Mouse (Mus musculus) intestine, embryonic 15.5 days (tissue): ENCODE measurements around the gene Jade2. TPM values are rescaled to one million over a fixed set of nuclear protein-coding genes. Genes with fewer than 3 reads are reported as not detected.

ENCODE experiments used
- ATAC-seq: fragments of 200-750 bp; cut with Nextera tagmentation; 2 replicates; pipeline ENCODE4 v1.8.0; 2017; ENCODE audit warnings: moderate TSS enrichment, moderate library complexity
- H3K27ac ChIP-seq: fragments of 300-500 bp; sonication (generic); 2 replicates; pipeline ENCODE4 v1.5.1; 2015; ENCODE audit warnings: mild to moderate bottlenecking, inconsistent platforms
- H3K27me3 ChIP-seq: fragments of 300-500 bp; sonication (generic); replicated peaks from 2 replicates; pipeline ENCODE4 v1.6.1; 2015; ENCODE audit warnings: inconsistent platforms
- H3K36me3 ChIP-seq: fragments of 300-500 bp; sonication (generic); 2 replicates; pipeline ENCODE4 v1.6.1; 2015; ENCODE audit warnings: inconsistent platforms
- H3K4me1 ChIP-seq: fragments of 300-500 bp; sonication (generic); replicated peaks from 2 replicates; pipeline ENCODE4 v1.6.1; 2015; ENCODE audit warnings: inconsistent platforms
- H3K4me2 ChIP-seq: fragments of 300-500 bp; sonication (generic); replicated peaks from 2 replicates; pipeline ENCODE4 v1.6.1; 2015; ENCODE audit warnings: mild to moderate bottlenecking, inconsistent platforms
- H3K4me3 ChIP-seq: fragments of 300-500 bp; sonication (generic); replicated peaks from 2 replicates; pipeline ENCODE4 v1.5.1; 2015; ENCODE audit warnings: inconsistent platforms
- H3K9ac ChIP-seq: fragments of 300-500 bp; sonication (generic); 2 replicates; pipeline ENCODE4 v1.6.1; 2015; ENCODE audit warnings: inconsistent platforms
- H3K9me3 ChIP-seq: fragments of 300-500 bp; sonication (generic); 2 replicates; pipeline ENCODE4 v1.6.1; 2016; ENCODE audit warnings: inconsistent platforms
- WGBS: fragments of 180-500 bp; shearing (Covaris S2); methylation state at CpG from one replicate; pipeline ENCODE4 v1.1.7; 2015; 5-methylcytosine and 5-hydroxymethylcytosine counted together
- polyA plus RNA-seq: library from polyadenylated mRNA; unstranded; fragments of >200 nt; fragmentation: Nextera tagmentation; extraction: Ambion mirVana; gene quantifications from 2 replicates; pipeline ENCODE4 v1.2.1, GENCODE M21; 2015

Gene Jade2
- polyA plus RNA-seq, 1 experiment from 2014 or later, result 1.3 TPM

DNA sequence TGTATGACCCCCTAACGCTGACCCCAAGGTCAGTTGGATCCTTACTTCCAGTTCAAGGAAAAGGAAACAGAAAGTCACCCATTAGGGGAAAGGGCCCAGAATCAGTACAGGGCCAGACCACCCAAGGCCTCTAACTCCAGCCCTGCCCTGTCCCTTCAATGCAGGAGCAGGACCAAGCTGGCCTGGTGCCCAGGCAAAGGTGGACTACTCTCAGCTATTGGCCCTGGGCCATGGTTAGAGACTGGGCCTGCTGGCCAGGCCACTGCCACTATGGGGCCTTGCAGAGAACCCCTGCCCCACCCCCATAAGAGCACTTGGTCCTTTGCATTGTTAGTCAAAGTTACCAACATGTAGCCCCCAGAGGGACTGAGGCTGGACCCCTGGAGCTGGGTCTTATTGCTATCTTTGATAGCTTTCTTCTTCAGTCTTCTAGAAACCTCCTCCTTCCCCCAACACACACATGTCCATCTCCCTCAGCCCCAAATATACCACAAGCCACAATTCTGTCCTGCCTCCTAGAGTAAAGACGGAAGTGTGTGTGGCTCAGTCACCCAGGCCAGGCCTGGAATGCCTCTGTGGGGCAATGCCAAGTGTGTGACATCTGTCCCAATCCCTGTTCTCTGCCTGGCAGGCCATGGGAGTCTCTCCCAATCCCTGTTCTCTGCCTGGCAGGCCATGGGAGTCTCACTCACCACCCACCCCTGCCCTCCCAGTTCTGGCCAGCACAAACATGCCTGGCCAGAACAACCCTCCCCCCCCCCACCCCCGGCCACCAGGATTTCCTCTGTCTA, 33.3 kb downstream of the Jade2 start:
- no peaks in the 10 kb centered on the region for H3K27me3 ChIP-seq
- no peaks in the 10 kb centered on the region for H3K9me3 ChIP-seq
- no peak overlapping the region for H3K4me2 ChIP-seq
- 95% methylated on average over 3 of the region's 3 CpGs for WGBS
- H3K36me3 ChIP-seq, result peaks cover 5% of the 10 kb centered on the region; the same call in 1 of the 2 replicates
- no peak overlapping the region for H3K4me3 ChIP-seq
- no peak overlapping the region for H3K27ac ChIP-seq
- no peaks in the 10 kb centered on the region for H3K4me1 ChIP-seq
- no peak for ATAC-seq
- H3K9ac ChIP-seq, result no peak overlapping the region

DNA sequence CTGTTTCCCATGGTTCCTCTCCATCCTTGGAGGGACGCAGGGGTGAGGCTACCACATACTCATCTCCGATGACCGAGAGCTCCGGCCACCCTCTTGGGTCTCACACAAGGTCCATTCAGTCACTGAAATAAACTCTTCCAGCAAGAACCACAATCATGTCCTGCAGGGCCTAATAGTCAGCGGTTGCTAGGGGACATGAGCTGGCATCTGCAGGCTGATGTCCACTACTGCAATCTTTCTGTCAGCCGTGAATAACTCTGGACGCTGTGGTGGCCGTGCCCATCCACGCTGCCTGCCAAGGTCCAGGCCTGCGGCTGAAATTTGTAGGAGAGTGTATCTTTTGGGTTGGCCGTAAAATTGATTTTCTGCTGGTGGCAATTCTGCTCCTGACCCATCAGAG, 34.2 kb downstream of the Jade2 start:
- ATAC-seq, result no peak
- Histone ChIP-seq H3K36me3 (peaks cover 5% of the 10 kb centered on the region; the same call in 1 of the 2 replicates), H3K9ac (no peak overlapping the region), H3K4me3 (no peak overlapping the region), H3K4me1 (no peaks in the 10 kb centered on the region), H3K27ac (no peak overlapping the region), H3K27me3 (no peaks in the 10 kb centered on the region), H3K9me3 (no peaks in the 10 kb centered on the region), H3K4me2 (no peak overlapping the region)
- WGBS, result 83% methylated on average over 11 of the region's 11 CpGs

DNA sequence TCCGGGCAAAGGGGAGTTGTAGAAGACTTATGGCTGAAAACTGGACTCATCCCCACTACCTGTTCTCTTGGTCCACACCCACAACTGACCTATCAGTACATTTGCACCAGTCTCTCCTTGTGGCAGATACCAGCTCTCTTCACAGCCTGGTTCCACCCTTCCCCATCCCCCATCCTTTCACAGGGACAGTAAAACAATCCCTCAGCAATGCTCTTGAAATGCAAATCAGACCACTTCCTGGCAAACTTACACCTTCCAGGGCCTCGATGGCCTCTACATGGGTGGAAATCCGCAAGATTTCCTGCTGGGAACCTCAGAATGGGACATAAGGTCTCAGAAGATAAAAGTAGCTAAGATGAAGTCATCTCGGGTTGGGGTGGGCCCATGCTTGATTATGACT, 34.7 kb downstream of the Jade2 start:
- H3K4me3 ChIP-seq, result no peak overlapping the region
- H3K27me3 ChIP-seq, result no peaks in the 10 kb centered on the region
- H3K27ac ChIP-seq, result no peak overlapping the region
- no peaks in the 10 kb centered on the region for H3K4me1 ChIP-seq
- peaks cover 3% of the 10 kb centered on the region; the same call in 1 of the 2 replicates for H3K36me3 ChIP-seq
- WGBS, result 30% methylated on average over 4 of the region's 4 CpGs
- H3K4me2 ChIP-seq, result no peak overlapping the region
- H3K9ac ChIP-seq, result no peak overlapping the region
- no peak for ATAC-seq
- no peaks in the 10 kb centered on the region for H3K9me3 ChIP-seq

DNA sequence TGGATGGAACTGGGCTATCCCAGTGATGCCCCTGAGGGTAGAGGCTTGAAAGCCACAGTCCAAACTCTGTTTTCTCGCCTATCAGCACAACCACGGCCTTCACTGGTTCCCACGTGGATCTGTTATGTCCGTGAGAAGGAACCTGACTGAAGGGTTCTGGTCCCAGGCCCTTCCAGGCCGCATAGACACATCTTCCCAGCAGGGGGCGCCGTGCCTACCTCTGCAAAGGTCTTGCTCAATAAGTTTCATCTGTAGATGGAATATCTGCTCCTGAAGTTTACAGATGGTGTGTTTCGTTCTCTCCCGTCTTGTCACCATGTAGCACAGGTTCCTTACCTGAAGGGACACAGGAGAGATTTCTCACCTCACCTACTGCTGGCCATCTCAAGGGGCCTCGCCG, 36.6 kb downstream of the Jade2 start:
- Histone ChIP-seq H3K4me2 (no peak overlapping the region), H3K27me3 (no peaks in the 10 kb centered on the region), H3K4me3 (no peak overlapping the region), H3K27ac (no peak overlapping the region), H3K9ac (no peak overlapping the region), H3K4me1 (no peaks in the 10 kb centered on the region), H3K9me3 (no peaks in the 10 kb centered on the region), H3K36me3 (peaks cover 6% of the 10 kb centered on the region; the same call in 1 of the 2 replicates)
- WGBS, result 37% methylated on average over 11 of the region's 11 CpGs
- no peak; the same call in 1 of the 2 replicates for ATAC-seq

GRCm38 (mm10) chr11:51819964-51820363, 37.5 kb downstream of the Jade2 start:
- no peaks in the 10 kb centered on the region for H3K27me3 ChIP-seq
- no peak overlapping the region for H3K9ac ChIP-seq

DNA sequence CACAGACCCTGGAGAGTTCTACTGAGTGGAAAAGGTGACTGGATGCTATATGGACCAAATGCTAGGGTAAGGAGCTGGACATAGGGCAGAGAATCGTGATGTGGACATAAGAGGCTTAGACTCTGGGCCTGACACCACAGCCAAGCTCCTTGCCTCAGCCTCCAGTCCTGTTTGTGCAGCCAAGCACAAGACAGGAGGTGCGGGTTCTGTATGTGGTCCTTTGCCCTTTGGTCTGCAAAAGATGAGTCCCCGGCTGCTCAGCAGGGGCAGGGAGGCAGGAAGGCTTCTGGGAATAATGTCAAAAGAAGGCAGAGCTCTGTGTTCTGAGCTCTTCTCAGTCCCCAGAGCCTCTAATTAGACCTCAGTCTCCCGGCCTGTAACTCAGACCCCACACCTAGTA, 38.6 kb downstream of the Jade2 start:
- H3K9me3 ChIP-seq, result no peaks in the 10 kb centered on the region
- peaks cover 6% of the 10 kb centered on the region; the same call in 1 of the 2 replicates for H3K36me3 ChIP-seq
- no peak overlapping the region for H3K4me2 ChIP-seq
- no peaks in the 10 kb centered on the region for H3K4me1 ChIP-seq
- no peak overlapping the region for H3K9ac ChIP-seq
- H3K27ac ChIP-seq, result no peak overlapping the region
- 82% methylated on average over 4 of the region's 4 CpGs for WGBS
- no peak for ATAC-seq
- H3K4me3 ChIP-seq, result no peak overlapping the region
- H3K27me3 ChIP-seq, result no peaks in the 10 kb centered on the region

More at GRCm38 (mm10) chr11:51819964-51820363, 37.5 kb downstream of the Jade2 start:
- WGBS, result 75% methylated on average over 3 of the region's 3 CpGs
- ATAC-seq, result no peak
- peaks cover 6% of the 10 kb centered on the region; the same call in 1 of the 2 replicates for H3K36me3 ChIP-seq
- no peak overlapping the region for H3K4me2 ChIP-seq
- no peak overlapping the region for H3K27ac ChIP-seq
- H3K4me3 ChIP-seq, result no peak overlapping the region
- no peaks in the 10 kb centered on the region for H3K9me3 ChIP-seq
- no peaks in the 10 kb centered on the region for H3K4me1 ChIP-seq

GRCm38 (mm10) chr11:51817756-51818155, 39.7 kb downstream of the Jade2 start:
- WGBS, result 36% methylated on average over 6 of the region's 6 CpGs
- Histone ChIP-seq H3K9me3 (no peaks in the 10 kb centered on the region), H3K27me3 (no peaks in the 10 kb centered on the region), H3K27ac (no peak overlapping the region), H3K4me2 (no peak overlapping the region), H3K9ac (no peak overlapping the region), H3K36me3 (peaks cover 6% of the 10 kb centered on the region; the same call in 1 of the 2 replicates), H3K4me1 (no peaks in the 10 kb centered on the region), H3K4me3 (no peak overlapping the region)
- peak; percentile 59; the same call in 1 of the 2 replicates for ATAC-seq

DNA sequence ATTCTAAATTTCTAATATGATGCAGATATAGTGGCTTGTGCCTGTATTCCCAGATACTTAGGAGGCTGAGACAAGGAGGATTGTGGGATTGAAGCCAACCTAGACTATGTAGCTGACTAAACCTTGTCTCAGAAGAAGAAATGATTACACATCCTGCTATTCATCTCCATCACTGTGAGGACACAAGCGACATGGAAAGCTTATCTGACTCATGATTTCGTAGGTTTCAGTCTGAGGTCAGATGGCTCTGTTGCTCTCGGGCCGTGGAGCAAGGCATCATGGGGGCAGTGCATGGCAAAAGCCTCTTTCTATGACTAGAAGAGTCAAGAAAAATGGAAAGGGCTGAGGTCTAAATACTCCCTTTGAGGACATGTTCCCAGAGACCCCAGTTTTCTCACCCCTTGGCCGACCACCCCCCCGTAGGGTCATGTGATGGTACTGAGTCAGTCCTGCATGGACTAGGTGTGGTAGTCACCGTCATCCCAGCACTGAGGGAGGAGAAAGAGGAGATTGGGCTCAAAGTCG, 45.4 kb downstream of the Jade2 start:
- no peak overlapping the region for H3K27ac ChIP-seq
- no peak overlapping the region for H3K4me2 ChIP-seq
- no peaks in the 10 kb centered on the region for H3K9me3 ChIP-seq
- H3K4me1 ChIP-seq, result no peaks in the 10 kb centered on the region
- H3K36me3 ChIP-seq, result 0 out of 2 replicates have a peak, but pooled peaks cover 3% of the 10 kb centered on the region
- ATAC-seq, result no peak
- no peak overlapping the region for H3K9ac ChIP-seq
- no peaks in the 10 kb centered on the region for H3K27me3 ChIP-seq
- H3K4me3 ChIP-seq, result no peak overlapping the region
- 82% methylated on average over 8 of the region's 8 CpGs for WGBS

DNA sequence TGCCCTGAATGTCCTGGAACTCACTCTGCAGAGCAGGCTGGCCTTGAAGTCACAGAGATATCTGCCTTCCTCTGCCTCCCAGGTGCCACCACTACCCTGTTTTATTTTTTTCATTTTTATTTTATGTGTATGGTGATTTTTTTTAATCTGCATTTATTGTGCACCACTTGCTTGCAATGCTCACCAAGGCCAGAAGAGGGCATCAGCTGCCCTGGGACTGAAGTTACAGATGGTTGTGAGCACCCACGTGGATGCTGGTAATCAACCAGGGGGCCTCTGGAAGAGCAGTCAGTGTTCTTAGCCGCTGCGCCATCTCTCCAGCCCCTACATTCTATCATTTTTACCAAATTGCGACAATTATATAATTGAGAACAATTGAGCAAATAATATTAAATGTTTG, 46.2 kb downstream of the Jade2 start:
- Histone ChIP-seq H3K4me3 (no peak overlapping the region), H3K27ac (no peak overlapping the region), H3K4me1 (no peaks in the 10 kb centered on the region), H3K9ac (no peak overlapping the region), H3K27me3 (no peaks in the 10 kb centered on the region), H3K9me3 (no peaks in the 10 kb centered on the region), H3K36me3 (0 out of 2 replicates have a peak, but pooled peaks cover under 1% of the 10 kb centered on the region), H3K4me2 (no peak overlapping the region)
- WGBS, result 81% methylated on average over 4 of the region's 4 CpGs
- ATAC-seq, result no peak

- H3K36me3 ChIP-seq, result no peaks in the 10 kb centered on the region
- no peaks in the 10 kb centered on the region for H3K27me3 ChIP-seq
- H3K4me1 ChIP-seq, result peaks cover 3% of the 10 kb centered on the region
- no peak overlapping the region for H3K4me3 ChIP-seq
- H3K27ac ChIP-seq, result no peak overlapping the region
- no peak overlapping the region for H3K9ac ChIP-seq
- H3K4me2 ChIP-seq, result no peak overlapping the region
- 58% methylated on average over 6 of the region's 6 CpGs for WGBS
- no peaks in the 10 kb centered on the region for H3K9me3 ChIP-seq
- no peak for ATAC-seq
These were observed 47.7 kb downstream of the Jade2 start for GRCm38 (mm10) chr11:51809632-51810224.

DNA sequence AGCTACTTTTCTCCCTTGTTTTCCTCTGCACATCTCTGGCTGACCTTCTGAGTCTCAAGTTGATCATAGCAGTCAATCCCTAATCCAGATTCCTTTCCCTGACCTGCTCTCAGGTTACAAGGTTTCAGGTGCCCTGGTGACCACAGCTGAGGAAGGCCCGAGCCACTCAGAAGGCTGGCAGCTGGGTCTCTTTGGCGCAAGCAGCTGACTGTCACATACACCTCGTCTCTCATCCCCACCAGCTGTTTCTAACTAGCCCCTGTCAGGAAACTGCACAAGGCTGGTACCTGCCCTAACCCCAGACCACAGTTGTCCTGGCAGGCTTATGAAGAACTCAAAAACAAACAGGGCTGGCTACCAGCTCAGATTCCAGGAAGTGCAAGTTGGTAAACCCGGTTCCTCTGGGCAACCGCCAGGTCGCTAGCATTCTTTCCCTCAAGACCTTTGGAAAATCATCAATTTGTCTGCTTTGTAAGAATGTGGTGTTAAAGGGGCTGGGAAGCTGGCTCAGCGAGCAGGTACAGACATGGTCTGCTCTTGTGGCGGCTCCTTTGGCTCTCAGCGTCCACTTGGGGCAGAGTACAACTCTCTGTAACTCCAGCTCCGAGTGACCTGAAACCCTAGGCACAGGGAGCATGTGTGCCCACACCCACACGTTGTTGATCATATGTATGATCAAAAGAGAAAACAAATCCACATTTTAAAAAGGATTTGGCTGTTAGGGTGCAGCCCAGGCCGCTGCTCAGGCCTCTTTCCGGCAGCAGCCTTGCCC, 50.2 kb downstream of the Jade2 start:
- Histone ChIP-seq H3K4me3 (no peak overlapping the region), H3K9me3 (no peaks in the 10 kb centered on the region), H3K9ac (no peak overlapping the region), H3K4me2 (no peak overlapping the region), H3K4me1 (peaks cover 3% of the 10 kb centered on the region), H3K36me3 (no peaks in the 10 kb centered on the region), H3K27ac (no peak overlapping the region), H3K27me3 (no peaks in the 10 kb centered on the region)
- ATAC-seq, result no peak
- WGBS, result 43% methylated on average over 13 of the region's 13 CpGs
